Mouse (Mus musculus) cerebellum, adult 2 months (tissue): ENCODE data around the gene Prr36.

ENCODE experiments used
- CTCF ChIP-seq: fragments of 200-500 bp; IDR thresholded peaks from 2 replicates; pipeline ENCODE4 v1.5.1; 2011; ENCODE audit warnings: low read depth, mild to moderate bottlenecking, control low read depth, low read length, moderate library complexity, borderline replicate concordance; ENCODE audit not compliant: insufficient read depth
- POLR2A ChIP-seq: fragments of 200-500 bp; IDR thresholded peaks from 2 replicates; pipeline ENCODE4 v1.6.1; 2011; ENCODE audit warnings: low read length, control low read depth, borderline replicate concordance; ENCODE audit not compliant: insufficient read depth

- TF ChIP-seq POLR2A (no peak), CTCF (no peak)
These were observed 51.9 kb downstream of the Prr36 start for GRCm38 (mm10) chr8:4165176-4165851.
